Mouse (Mus musculus) ZHBTc4 (cell line): ENCODE results near the gene Nfix.
"Not testable (repeated sequence)": the region's sequence is repeated elsewhere in the genome, so short reads cannot be mapped to it uniquely, and the experiment has no call there.

ENCODE experiments used
- DNase-seq: peaks from one replicate; pipeline ENCODE4 v3.0.0-alpha.2; 2011; ENCODE audit warnings: low read depth, low spot score

Gene Nfix

DNA sequence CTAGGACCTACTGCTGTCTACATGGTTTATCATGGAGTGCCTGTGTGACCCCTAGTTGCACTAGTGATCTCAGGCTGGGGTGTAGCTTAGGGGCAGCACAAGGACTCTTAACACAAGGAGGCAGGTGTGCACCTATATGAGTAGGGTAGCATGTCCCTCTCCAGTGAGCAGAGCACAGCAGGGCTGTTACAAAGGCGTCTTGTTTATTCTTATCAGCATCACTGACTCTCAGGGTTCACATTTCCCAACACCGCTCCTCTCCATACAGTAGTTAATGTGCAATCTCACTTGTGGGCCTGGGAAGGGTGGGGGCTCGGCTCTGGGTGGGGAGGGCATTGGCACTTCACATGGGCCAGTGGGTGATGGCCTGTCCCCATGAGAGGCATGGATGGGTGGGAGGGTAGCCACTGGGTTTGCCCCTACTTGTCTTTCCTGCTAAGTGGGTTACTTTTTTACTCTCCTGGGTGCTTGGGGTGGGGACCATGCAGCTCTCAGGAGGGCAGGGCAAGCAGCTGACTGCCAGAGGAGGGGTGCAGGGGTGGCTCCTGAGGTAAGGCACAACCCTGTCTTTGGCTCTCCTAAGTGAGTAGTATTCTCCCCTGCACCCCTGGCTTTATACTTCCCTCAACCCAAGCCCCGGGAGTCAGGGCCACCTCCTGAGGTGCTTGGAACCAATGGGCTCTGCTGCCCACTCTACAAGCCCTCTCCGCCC is 129.7 kb downstream of the Nfix start:
- DNase-seq, result not testable (repeated sequence)

GRCm38 (mm10) chr8:84668731-84669485 is 131.2 kb downstream of the Nfix start:
- DNase-seq, result no peak

- DNase-seq, result no peak
Observed at GRCm38 (mm10) chr8:84668081-84668480, 132.1 kb downstream of the Nfix start.

GRCm38 (mm10) chr8:84665385-84665893 is 134.7 kb downstream of the Nfix start:
- DNase-seq, result no peak

GRCm38 (mm10) chr8:84664566-84665384 is 135.4 kb downstream of the Nfix start:
- DNase-seq, result peak; percentile 72

DNA sequence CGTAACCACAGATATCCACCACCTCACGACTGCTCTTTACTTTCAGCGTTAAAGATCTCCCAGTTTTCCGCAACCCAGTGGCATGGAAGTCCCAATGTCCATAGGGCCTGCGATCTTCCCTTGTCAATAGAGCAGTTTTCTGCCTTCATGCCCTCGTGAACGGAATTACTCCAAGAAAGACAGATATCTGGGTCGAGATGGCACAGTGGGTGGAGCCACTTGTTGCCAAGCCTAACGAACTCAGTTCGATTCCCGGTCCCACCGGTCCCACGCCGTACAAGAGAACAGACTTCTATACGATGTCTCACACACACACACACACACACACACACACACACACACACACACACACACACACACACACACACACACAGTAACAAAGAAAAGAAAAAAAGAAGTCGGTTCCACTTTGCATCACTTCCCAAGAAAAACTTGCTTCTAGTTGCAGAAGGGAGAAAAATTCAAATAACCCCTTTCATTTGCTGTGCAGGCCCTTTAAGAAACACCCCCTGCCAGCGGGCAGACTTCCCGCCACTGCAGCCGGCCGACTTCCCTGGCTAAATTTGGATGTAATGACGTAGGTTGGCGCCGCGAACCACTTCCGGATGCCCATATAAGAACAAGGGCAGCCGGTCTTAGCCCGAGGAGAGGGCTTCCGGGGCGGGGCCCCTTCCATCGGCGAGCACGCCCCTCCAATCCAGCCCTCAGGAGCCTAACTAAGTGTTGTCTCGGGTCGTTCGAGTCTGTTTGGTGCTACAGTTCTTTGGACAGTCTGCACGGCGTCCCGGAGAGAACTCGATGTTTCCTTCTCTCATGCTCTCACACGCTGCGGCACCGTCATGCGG is 136.4 kb downstream of the Nfix start:
- DNase-seq, result peak; percentile 99

- DNase-seq, result peak; percentile 96
Observed at GRCm38 (mm10) chr8:84662581-84663065, 137.5 kb downstream of the Nfix start, which contains the start of gene Ier2. Gene Ier2 (minus strand): TSS chr8:84662852.

- DNase-seq, result peak; percentile 72
Observed at GRCm38 (mm10) chr8:84661961-84662571, 138.1 kb downstream of the Nfix start.

- peak; percentile 86 for DNase-seq
Observed at GRCm38 (mm10) chr8:84661458-84661871, 138.7 kb downstream of the Nfix start.

- DNase-seq, result peak; percentile 90
Observed at GRCm38 (mm10) chr8:84660819-84661457, 139.2 kb downstream of the Nfix start.

GRCm38 (mm10) chr8:84659936-84660818 is 140.0 kb downstream of the Nfix start:
- DNase-seq, result peak; percentile 96

GRCm38 (mm10) chr8:84658951-84659350 is 141.2 kb downstream of the Nfix start:
- no peak for DNase-seq

- peak; percentile 43 for DNase-seq
Observed at GRCm38 (mm10) chr8:84657680-84658079, 142.5 kb downstream of the Nfix start.

GRCm38 (mm10) chr8:84657203-84657602 is 142.9 kb downstream of the Nfix start:
- no peak for DNase-seq

DNA sequence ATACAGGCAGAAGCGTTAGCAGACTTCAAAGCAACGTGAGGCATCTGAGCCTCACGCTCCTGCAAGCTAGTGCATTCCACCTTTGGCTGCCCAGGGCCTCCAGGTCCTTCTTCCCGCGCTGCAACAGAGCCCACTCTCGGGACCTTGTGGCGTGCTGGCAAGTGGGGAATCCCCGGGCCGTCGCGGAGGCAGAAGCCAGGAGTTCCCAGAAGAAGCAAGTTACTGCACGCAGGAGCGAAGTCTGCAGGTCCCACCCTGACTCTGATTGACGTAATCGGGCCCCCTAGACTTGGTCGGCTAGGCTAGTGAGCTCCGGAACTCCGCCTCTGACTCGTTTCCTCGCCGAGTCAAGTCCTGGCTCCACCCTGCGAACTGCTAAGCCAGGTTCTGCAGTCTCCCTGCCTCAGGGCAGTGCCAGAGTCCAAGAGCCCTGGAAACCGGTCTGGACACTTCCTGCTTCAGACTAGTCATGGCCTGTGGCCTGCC is 143.5 kb downstream of the Nfix start:
- peak; percentile 92 for DNase-seq

DNA sequence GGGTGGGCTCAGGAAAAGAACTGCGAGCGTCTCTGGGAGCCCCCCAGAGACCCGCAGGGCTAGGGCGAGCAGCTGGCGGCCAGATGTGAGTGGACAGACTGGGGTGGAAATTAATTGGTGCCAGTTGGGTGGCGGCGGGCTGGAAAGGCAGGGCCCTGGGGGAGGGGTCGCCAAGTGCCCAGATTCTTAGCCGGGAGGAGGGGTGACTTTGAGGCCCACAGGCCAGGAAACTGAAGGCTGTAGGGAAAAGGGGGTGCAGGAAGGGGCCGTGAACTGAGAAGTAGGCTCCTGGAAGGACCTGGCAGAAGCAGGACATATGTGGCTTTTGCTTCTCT is 144.0 kb downstream of the Nfix start:
- no peak for DNase-seq

GRCm38 (mm10) chr8:84655336-84656190 is 144.6 kb downstream of the Nfix start:
- DNase-seq, result peak; percentile 80

- peak; percentile 72 for DNase-seq
Observed at GRCm38 (mm10) chr8:84654597-84654996, 145.5 kb downstream of the Nfix start.
